Comparison of ENCODE assay signal across 18 mouse cellular contexts in the genomic region with DNA sequence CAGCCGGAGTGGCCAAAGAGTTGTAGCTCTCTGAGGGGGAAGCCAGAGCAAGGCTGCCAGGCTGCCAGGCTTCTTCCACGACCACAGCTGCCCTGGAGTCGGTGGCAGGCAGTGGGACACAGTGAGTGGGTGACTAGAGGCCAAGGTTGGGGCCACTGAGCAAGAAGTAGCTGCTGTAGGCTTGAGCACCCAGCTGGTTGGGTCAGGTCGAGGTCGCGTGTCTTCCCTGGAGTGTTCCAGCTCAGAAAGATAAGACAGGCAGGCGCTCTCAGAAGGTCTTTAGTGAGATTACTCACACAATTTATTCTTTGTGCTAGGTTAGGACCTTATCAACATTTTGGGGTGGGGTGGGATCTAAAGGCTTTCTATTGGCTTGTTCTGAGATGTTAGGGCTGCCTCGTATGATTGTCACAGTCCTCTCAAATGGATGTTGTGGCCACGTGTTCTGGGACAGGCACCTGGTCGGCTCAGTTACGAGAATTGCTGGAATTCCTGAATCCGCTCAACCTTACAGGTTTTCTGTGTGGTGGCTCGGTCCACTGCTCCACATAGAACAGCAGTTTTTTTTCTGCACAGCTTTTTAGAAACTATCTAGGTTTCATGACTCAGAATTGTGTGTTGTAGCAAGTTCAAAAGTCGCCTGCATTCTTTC. TPM values are rescaled to one million over a fixed set of nuclear protein-coding genes. Genes with fewer than 3 reads are reported as not detected.
A peak's percentile ranks its signal among the peaks of the same experiment; 100 is the strongest.
DNase-seq lines count a peak whose midpoint lies in the region; ATAC-seq and TF ChIP-seq lines count a peak whose summit lies in the region.
"Had no signal": no experiment of that assay in that cellular context is flagged by ENCODE, and none has a peak within 500 bp of the region (broad histone marks: within the 10 kb centered on the region; RNA-seq: fewer than 3 reads in every experiment).

No protein-coding gene starts in this region.

- TF ChIP-seq POLR2A in thymus, adult 2 months (IDR thresholded peaks at IDR 0.05; ENCODE audit: control insufficient read depth, extremely low read depth, insufficient read depth, low read length, poor library complexity): no peak

- H3K27me3 ChIP-seq in thymus, adult 2 months (ENCODE audit: control insufficient read depth, insufficient read depth, low read length): no peaks in the 10 kb centered on the region
- no peaks in the 10 kb centered on the region for H3K27me3 ChIP-seq in forebrain, embryonic 13.5 days
- H3K27me3 ChIP-seq: heart, embryonic 15.5 days; hindbrain, embryonic 12.5 days; limb, embryonic 12.5 days; liver, embryonic 13.5 days; lung, embryonic 15.5 days; midbrain, embryonic 12.5 days had no signal

- no peak overlapping the region for H3K27ac ChIP-seq in thymus, adult 2 months (ENCODE audit: control insufficient read depth, insufficient read depth, low read length)
- H3K27ac ChIP-seq in forebrain, embryonic 13.5 days: no peak overlapping the region
- H3K27ac ChIP-seq: heart, embryonic 15.5 days; hindbrain, embryonic 12.5 days; limb, embryonic 12.5 days; liver, embryonic 13.5 days; lung, embryonic 15.5 days; macrophage; midbrain, embryonic 12.5 days had no signal

- H3K9ac ChIP-seq in forebrain, embryonic 13.5 days: no peak overlapping the region
- H3K9ac ChIP-seq: heart, embryonic 15.5 days; hindbrain, embryonic 12.5 days; limb, embryonic 12.5 days; liver, embryonic 13.5 days; lung, embryonic 15.5 days; midbrain, embryonic 12.5 days had no signal

- 93% methylated on average over 14 of the region's 14 CpGs for WGBS in thymus, adult 2 months
- WGBS in forebrain, embryonic 13.5 days: 83% methylated on average over 14 of the region's 14 CpGs

- no peak overlapping the region for H3K4me3 ChIP-seq in thymus, adult 2 months (ENCODE audit: control insufficient read depth, insufficient read depth, low read length)
- H3K4me3 ChIP-seq in forebrain, embryonic 13.5 days: no peak overlapping the region
- H3K4me3 ChIP-seq: heart, embryonic 15.5 days; hindbrain, embryonic 12.5 days; limb, embryonic 12.5 days; liver, embryonic 13.5 days; lung, embryonic 15.5 days; midbrain, embryonic 12.5 days had no signal

- no peak for TF ChIP-seq CTCF in thymus, adult 2 months (IDR thresholded peaks at IDR 0.05; ENCODE audit: borderline replicate concordance, control insufficient read depth, extremely low read depth, insufficient read depth, low read length, poor library complexity)

- no peaks in the 10 kb centered on the region; the same call in 1 of the 2 replicates for H3K9me3 ChIP-seq in forebrain, embryonic 13.5 days (replicated peaks)
- H3K9me3 ChIP-seq: heart, embryonic 15.5 days; hindbrain, embryonic 12.5 days; limb, embryonic 12.5 days; liver, embryonic 13.5 days; lung, embryonic 15.5 days; midbrain, embryonic 12.5 days had no signal

- H3K36me3 ChIP-seq in thymus, adult 2 months (ENCODE audit: control insufficient read depth, insufficient read depth, low read length): no peaks in the 10 kb centered on the region
- H3K36me3 ChIP-seq in forebrain, embryonic 13.5 days (ENCODE audit: poor library complexity, severe bottlenecking): no peaks in the 10 kb centered on the region
- H3K36me3 ChIP-seq: heart, embryonic 15.5 days; hindbrain, embryonic 12.5 days; limb, embryonic 12.5 days; liver, embryonic 13.5 days; lung, embryonic 15.5 days; midbrain, embryonic 12.5 days had no signal

- H3K4me2 ChIP-seq in forebrain, embryonic 13.5 days: no peak overlapping the region
- H3K4me2 ChIP-seq: heart, embryonic 15.5 days; hindbrain, embryonic 12.5 days; limb, embryonic 12.5 days; liver, embryonic 13.5 days; lung, embryonic 15.5 days; midbrain, embryonic 12.5 days had no signal

- peak; percentile 66 for DNase-seq in adrenal gland, adult 2 months
- no peak for DNase-seq in adrenal gland, postnatal 10 days
- DNase-seq in ovary, postnatal 36 days (ENCODE audit: low spot score): peak; percentile 15
- no peak for DNase-seq in ovary, postnatal 10 days (ENCODE audit: low spot score)
- peak; percentile 30 for DNase-seq in kidney, postnatal 10 days
- DNase-seq in thymus, adult 2 months: no peak
- DNase-seq in layer of hippocampus, adult 9-10 months (ENCODE audit: low spot score): no peak
- DNase-seq: cerebellum, postnatal 25 days; liver, embryonic 13.5 days had no signal

- no peaks in the 10 kb centered on the region for H3K4me1 ChIP-seq in thymus, adult 2 months (replicated peaks; ENCODE audit: control insufficient read depth, insufficient read depth, low read length)
- no peaks in the 10 kb centered on the region for H3K4me1 ChIP-seq in forebrain, embryonic 13.5 days
- H3K4me1 ChIP-seq: hindbrain, embryonic 12.5 days; liver, embryonic 13.5 days; lung, embryonic 15.5 days; midbrain, embryonic 12.5 days had no signal

- ATAC-seq in forebrain, embryonic 13.5 days: no peak

RNA-seq across cellular contexts. Expression of gene Spg20, which starts 6.4 kb away (rescaled TPM):
- 10 to 100 TPM; 52.2 to 60.9 TPM for total RNA-seq in adrenal gland, adult 2 months (2021)
- 13.2 and 15.2 TPM in 2 replicates for polyA plus RNA-seq in adrenal gland, adult 2 months (2012; rRNA removed)
- total RNA-seq in adrenal gland, postnatal 10 days (2021): 10 to 100 TPM; 46.3 to 50.3 TPM
- polyA plus RNA-seq in thymus, adult 2 months (2012; rRNA removed): 9.0 and 9.5 TPM in 2 replicates
- polyA plus RNA-seq in forebrain, embryonic 13.5 days (2015; fragmentation: Nextera tagmentation; extraction: Ambion mirVana): 26.6 and 28.2 TPM in 2 replicates

RNA-seq across cellular contexts. Expression of gene Ccdc169, which starts 31.6 kb away (rescaled TPM):
- under 1 TPM in 1 of 2 experiments, not detected in 1; 0.26 TPM for total RNA-seq in adrenal gland, adult 2 months (2021)
- not detected in 2 replicates for polyA plus RNA-seq in adrenal gland, adult 2 months (2012; rRNA removed)
- total RNA-seq in adrenal gland, postnatal 10 days (2021): under 1 TPM in 1 of 2 experiments, not detected in 1; 0.12 TPM
- polyA plus RNA-seq in thymus, adult 2 months (2012; rRNA removed): not detected in 2 replicates
- 0.06 and 0.26 TPM in 2 replicates for polyA plus RNA-seq in forebrain, embryonic 13.5 days (2015; fragmentation: Nextera tagmentation; extraction: Ambion mirVana)
- polyA plus RNA-seq: heart, embryonic 15.5 days; intestine, embryonic 14.5 days; liver, embryonic 13.5 days; lung, embryonic 15.5 days; midbrain, embryonic 12.5 days; thymus, postnatal 0 days had no signal

RNA-seq across cellular contexts. Expression of gene Ccna1, which starts 50.2 kb away (rescaled TPM):
- under 1 TPM in 1 of 2 experiments, not detected in 1; 0.35 TPM for total RNA-seq in adrenal gland, adult 2 months (2021)
- polyA plus RNA-seq in adrenal gland, adult 2 months (2012; rRNA removed): 0.60 TPM in 1 of 2 replicates, not detected in the other
- total RNA-seq in adrenal gland, postnatal 10 days (2021): under 1 TPM; 0.48 to 0.67 TPM
- 0.94 TPM in 1 of 2 replicates, not detected in the other for polyA plus RNA-seq in thymus, adult 2 months (2012; rRNA removed)
- 2.7 and 4.9 TPM in 2 replicates for polyA plus RNA-seq in forebrain, embryonic 13.5 days (2015; fragmentation: Nextera tagmentation; extraction: Ambion mirVana)
- polyA plus RNA-seq: macrophage had no signal

Comparison
In these comparisons a context has a peak if more than half of its experiments do, and no peak if none do; other contexts are left out.
1. DNase-seq: peak in adrenal gland, adult 2 months (single experiment), ovary, postnatal 36 days (single experiment) and kidney, postnatal 10 days (single experiment); none in adrenal gland, postnatal 10 days (single experiment), ovary, postnatal 10 days (single experiment), thymus, adult 2 months (single experiment) and layer of hippocampus, adult 9-10 months (single experiment).